Mouse (Mus musculus): ENCODE results near the gene Ddit4l. TPM values are rescaled to one million over a fixed set of nuclear protein-coding genes. Genes with fewer than 3 reads are reported as not detected.
A peak's percentile ranks its signal among the peaks of the same experiment; 100 is the strongest.
"Not testable (repeated sequence)": the region's sequence is repeated elsewhere in the genome, so short reads cannot be mapped to it uniquely, and the experiment has no call there.

Gene Ddit4l
- total RNA-seq (2015) (not detected in 2 replicates), total RNA-seq (2017) (not detected in 2 replicates)

- ATAC-seq (replicated peaks; ENCODE audit: poor library complexity), result not testable (repeated sequence)
Measured at GRCm38 (mm10) chr3:137621312-137621711, at the start of gene Ddit4l. Ddit4l (plus strand) TSS chr3:137621612.

- no peak for ATAC-seq (replicated peaks; ENCODE audit: poor library complexity)
Measured at GRCm38 (mm10) chr3:137576146-137576545, 45.3 kb upstream of the Ddit4l start.

DNA sequence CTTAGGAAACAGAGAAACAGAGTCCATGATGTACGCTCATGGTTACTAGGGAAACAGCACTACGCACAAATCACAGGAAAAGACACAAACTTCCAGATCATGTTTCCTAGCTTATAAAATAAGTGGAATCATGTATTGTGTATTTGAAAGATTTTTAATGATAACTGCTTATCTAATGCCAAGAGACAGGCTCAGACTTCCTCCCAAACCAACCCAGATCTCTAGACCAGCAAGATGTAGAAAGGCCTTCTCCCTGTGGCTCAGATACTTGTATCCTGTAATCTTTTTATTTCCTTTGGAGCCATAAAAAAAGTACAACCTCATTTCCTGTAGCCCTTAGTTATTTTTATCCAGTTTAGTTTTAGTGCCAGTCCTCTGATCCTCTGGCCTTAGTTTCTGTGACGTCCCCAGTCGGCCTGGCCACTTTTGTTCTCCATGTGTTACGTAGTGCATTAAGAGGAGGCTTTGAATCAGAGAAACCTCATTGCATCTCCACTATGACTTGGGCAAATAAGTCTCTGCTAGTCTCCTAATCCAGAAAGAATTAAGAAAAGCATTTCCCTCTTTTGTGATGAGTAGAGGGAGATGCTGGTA is 34.9 kb upstream of the Ddit4l start:
- ATAC-seq (replicated peaks; ENCODE audit: poor library complexity), result no peak

GRCm38 (mm10) chr3:137589811-137590210 is 31.6 kb upstream of the Ddit4l start:
- no peak for ATAC-seq (replicated peaks; ENCODE audit: poor library complexity)

DNA sequence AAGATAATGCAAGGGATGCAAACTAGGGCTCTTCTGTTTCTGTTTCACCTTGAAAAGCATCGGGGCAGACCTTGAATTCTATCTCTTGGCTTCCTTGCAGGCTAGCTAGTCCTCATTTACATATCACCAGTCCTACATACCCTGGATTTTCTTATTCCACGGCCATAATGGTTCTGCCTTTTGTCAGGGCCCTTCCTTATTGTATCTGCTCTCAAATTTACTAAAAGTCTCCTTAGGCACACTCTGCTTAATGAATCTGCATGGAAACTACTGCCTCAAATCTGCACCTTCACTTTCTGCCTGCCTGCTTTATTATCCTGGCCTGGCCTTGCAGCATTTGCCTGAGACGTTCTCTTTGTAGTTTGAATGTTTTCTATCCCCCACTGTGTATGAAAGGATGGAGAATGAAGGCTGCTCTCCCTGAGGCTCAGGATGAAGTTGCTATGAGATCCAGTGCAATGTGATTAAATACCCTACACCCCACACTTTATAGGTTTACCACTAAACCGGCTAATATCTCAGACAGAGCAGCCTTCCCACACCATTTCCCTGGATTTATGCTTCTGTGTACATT is 27.0 kb upstream of the Ddit4l start:
- no peak for ATAC-seq (replicated peaks; ENCODE audit: poor library complexity)

GRCm38 (mm10) chr3:137608918-137609435 is 12.4 kb upstream of the Ddit4l start:
- ATAC-seq (replicated peaks; ENCODE audit: poor library complexity), result no peak

DNA sequence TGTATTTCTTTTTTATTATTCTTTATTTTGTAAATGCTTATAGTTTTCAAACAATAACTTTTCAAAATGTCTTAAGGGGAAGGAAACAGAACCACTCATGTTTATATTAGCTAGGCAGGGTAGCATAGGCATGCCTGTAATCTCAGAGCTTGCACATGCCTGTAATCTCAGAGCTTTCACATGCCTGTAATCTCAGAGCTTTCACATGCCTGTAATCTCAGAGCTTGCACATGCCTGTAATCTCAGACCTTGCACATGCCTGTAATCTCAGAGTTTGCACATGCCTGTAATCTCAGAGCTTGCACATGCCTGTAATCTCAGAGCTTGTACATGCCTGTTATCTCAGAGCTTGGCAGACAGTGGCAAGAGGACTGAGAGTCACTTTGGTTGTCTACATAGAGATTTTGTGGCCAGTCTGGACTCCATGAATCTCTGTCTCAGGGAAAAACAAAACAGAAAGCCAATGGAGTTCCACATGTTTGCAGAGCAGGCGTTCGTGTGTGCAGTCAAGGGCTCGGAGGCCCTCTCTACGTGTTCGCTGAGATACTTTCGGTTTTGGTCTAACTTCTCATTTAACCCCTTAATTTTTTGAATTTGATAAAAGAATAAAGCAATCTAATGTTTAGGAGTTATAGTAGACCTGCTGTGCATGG is 10.8 kb upstream of the Ddit4l start:
- peak; percentile 70 for ATAC-seq (replicated peaks; ENCODE audit: poor library complexity)

DNA sequence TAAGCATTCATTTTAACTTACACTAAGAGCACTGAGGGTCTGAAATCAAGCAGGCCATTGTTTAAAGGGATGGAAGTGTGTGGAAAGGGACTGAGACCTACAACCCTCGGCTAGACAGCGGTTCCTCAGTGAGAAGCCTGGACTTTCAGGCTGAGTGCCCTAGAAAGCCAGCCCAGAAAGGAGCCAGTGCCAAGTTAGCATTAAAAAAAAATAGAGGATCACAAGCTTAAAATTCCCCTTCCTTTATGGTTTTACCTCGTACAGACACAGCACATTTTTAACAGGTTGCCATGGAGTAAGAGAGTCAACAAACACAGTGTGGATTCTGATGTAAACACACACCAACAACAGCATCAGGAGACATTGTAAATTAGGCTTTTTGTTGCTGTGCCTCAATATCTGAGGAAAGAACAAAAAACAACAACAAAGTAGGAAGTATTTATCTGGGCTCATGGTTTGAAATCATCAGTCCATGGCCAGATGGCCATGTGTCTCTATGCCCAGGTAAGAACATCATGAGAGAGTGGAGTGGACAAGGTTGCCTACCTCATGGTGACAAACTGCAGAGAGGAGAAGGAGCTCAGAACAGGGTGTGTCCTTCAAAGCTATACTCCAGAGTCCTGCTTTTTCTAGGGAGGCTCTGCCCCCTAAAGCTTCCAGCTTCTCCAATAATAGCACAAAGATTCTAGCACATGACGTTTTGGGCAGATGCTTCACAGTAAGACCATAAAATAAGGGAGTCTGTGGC is 10.1 kb upstream of the Ddit4l start:
- peak; percentile 55 for ATAC-seq (replicated peaks; ENCODE audit: poor library complexity)

GRCm38 (mm10) chr3:137611981-137612380 is 9.4 kb upstream of the Ddit4l start:
- no peak for ATAC-seq (replicated peaks; ENCODE audit: poor library complexity)

GRCm38 (mm10) chr3:137620540-137620939 is 872 bp upstream of the Ddit4l start:
- ATAC-seq (replicated peaks; ENCODE audit: poor library complexity), result no peak

GRCm38 (mm10) chr3:137622091-137622490 is 679 bp downstream of the Ddit4l start:
- no peak for ATAC-seq (replicated peaks; ENCODE audit: poor library complexity)

- peak; percentile 6; the same call in 1 of the 2 replicates for ATAC-seq (replicated peaks; ENCODE audit: poor library complexity)
Measured at GRCm38 (mm10) chr3:137622895-137623580, 1.6 kb downstream of the Ddit4l start.

DNA sequence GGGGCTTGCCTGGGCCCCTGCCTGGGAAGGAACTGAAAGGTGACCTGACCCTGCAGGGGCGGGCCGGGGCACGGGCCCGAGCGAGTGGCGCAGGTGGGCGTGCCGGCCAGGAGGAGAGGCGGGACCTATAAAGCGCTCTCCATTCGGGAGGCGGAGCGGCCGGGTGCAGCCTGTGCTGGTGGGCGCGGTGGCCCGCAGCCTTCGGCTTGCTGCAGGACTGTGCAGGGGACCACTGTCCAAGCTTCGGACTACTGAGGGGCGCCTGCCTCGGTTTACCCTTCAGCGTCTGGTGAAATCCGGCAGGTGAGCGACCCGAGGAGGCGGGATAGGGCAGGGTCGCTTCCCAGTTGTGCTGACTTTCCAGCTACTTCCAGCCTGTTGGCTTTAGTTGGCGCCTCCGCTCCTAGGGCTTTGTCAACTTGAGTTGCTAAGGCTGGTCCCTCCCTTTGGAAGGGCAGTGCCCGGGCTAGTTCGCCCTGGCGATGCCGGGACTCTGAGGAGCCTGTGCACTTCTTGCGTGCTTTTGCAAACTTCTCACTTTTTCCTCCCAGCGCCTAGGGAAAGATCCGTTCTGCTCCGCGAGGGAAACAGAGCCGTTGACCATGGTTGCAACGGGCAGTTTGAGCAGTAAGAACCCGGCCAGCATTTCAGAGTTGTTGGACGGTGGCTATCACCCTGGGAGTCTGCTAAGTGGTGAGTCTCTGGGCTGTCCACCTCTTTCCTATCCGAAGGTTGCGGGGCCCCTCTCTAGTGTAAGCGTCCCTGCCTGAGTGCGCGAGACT is 2.4 kb downstream of the Ddit4l start:
- peak; percentile 93 for ATAC-seq (replicated peaks; ENCODE audit: poor library complexity)

DNA sequence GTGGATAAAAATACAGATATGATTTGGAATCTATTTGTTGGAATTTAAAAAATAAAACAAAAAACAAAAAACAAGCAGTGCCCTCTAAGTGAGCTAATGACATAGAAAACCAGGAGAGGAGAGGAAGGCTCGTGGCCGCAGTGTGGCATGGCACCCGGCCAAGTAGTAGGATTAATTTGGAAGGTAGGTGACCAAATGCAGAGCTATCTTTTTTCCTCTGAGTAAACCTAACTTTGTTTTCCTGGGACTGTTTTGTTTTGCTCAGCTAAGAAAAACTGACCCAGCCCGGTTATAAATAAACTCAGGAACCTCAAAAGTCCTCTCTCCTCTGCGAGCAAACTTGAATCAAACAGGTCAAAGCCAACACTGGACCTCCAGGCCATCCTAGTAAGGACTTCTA is 3.6 kb downstream of the Ddit4l start:
- ATAC-seq (replicated peaks; ENCODE audit: poor library complexity), result no peak

DNA sequence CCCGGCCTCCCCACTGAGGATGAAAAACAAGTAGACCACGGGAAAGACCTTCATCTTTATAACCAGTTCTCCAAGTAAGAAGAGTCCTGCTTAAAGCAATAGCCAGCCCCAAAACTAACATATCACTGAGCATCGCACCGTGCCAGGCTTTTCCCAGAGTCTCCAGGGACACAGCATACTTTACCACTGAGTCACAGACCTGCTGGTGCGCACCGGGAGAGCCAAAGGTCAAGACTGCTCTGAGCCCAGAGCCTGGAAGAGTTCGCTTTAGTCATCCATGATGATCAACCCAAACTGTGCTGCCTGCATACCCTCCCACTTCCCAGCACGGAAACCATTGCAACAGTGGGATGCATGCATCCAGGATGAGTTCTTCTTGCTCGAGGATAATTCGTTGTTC is 12.3 kb downstream of the Ddit4l start:
- ATAC-seq (replicated peaks; ENCODE audit: poor library complexity), result no peak

DNA sequence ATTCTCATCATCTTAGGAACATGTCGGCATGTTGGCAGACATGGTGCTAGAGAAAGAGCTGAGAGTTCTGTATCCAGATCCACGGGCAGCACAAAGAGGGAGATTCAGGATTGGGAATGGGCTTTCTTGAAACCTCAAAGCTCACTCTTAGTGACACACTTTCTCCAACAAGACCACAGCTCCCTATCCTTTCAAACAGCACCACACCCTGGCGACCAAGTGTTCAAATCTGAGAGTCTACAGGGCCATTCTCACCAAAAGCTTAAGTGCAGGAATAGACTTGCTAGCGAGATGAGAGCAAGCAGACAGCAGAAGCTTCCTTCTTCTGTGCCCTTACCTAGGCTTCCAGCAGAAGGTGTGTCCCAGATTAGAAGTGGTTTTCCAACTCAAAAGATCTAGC is 15.2 kb downstream of the Ddit4l start:
- no peak for ATAC-seq (replicated peaks; ENCODE audit: poor library complexity)

- no peak for ATAC-seq (replicated peaks; ENCODE audit: poor library complexity)
Measured at GRCm38 (mm10) chr3:137641238-137641637, 19.8 kb downstream of the Ddit4l start.

GRCm38 (mm10) chr3:137642137-137642536 is 20.7 kb downstream of the Ddit4l start:
- no peak for ATAC-seq (replicated peaks; ENCODE audit: poor library complexity)

- no peak for ATAC-seq (replicated peaks; ENCODE audit: poor library complexity)
Measured at GRCm38 (mm10) chr3:137642568-137642967, 21.2 kb downstream of the Ddit4l start.

DNA sequence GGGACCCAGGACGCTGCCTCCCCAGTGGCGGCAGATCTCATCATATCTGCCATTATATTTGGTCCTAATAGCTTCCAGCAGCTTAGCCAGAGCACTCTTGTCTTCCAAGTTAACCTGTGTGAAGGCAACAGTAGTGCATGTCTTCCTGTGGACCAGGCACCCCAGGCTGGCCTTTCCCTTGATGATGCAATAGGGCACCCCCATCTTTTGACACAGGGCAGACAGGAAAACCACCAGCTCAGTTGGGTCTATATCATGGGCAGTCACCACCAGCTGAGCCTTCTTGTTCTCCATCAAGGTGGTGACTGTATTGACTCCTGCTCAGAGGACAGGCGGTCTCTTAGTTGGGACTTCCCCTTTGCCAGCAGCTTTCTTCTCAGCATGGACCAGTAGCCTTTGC is 22.7 kb downstream of the Ddit4l start:
- ATAC-seq (replicated peaks; ENCODE audit: poor library complexity), result no peak
